Mouse (Mus musculus): Measurements from ENCODE around the gene Fam3c.

DNA sequence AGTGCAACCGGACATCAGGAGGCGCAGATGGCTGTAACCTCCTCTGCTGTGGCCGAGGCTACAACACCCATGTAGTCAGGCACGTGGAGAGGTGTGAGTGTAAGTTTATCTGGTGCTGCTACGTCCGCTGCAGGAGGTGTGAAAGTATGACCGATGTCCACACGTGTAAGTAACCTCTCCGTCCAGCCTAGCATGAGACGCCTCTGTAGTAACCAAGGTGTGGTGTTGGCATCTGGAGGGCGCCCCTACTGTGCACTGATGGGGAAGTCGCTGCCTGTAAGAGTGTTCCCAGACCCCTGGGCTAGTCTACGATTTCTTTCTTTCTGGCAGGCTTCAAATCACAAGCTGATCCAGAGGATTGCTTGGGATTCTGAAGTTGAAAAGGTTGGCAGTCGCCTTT, 58.0 kb downstream of the Fam3c start:
- no peak for TF ChIP-seq UBTF (IDR thresholded peaks at IDR 0.05; ENCODE audit: borderline replicate concordance, insufficient read depth, low read depth, low read length)
- no peak for TF ChIP-seq NRF1 (IDR thresholded peaks at IDR 0.05; ENCODE audit: insufficient read depth, low read depth, low read length, poor library complexity, severe bottlenecking)
- TF ChIP-seq TCF12 (IDR thresholded peaks at IDR 0.05; ENCODE audit: low read depth, low read length) = no peak

Data from MEL (cell line).